Mouse (Mus musculus): ENCODE results near the gene Ptprb.

DNA sequence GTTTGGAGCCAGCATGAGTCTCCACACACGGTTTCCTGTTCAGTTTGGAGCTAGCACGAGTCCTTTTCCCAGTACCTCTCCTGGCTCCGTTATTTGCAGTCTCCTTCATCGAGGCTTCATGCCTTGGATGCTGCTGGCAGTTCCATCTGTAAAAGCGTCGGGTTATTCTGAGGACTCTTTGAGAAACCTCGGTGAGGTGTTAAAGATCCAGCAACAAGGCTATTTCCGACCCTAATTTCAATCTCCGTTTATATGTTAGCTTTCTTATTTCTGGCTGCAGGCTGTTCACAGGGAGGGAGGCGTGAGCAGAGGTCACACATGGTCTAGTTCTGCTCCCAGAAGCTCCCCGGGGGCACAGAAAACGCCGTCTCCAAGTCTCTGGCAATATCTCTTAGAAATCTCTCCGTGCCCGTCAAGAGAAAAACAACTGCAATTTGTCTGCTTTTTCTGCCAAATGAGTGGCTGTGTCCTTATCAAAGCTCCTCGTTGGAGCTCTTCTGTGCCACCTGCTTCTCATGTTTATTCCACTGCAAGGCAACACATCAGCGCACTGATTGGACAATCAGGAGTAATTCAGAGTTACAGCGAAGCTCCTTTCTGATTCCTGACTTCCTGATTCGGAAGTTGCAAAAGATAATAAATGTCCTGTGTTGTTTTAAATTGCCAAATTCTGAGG, 132.5 kb downstream of the Ptprb start:
- TF ChIP-seq CTCF (IDR thresholded peaks at IDR 0.05; ENCODE audit: control insufficient read depth, insufficient read depth, insufficient read length) (no peak), USF1 (IDR thresholded peaks at IDR 0.05; ENCODE audit: low read depth) (no peak)
